Mouse (Mus musculus) liver, postnatal 0 days (tissue): ENCODE measurements around the gene Alkbh6. TPM values are rescaled to one million over a fixed set of nuclear protein-coding genes. Genes with fewer than 3 reads are reported as not detected.

Experiments
- ATAC-seq: fragments of 200-750 bp; cut with Nextera tagmentation; 2 replicates; pipeline ENCODE4 v1.8.0; 2017; ENCODE audit warnings: mild to moderate bottlenecking, moderate library complexity
- DNase-seq: peaks from one replicate; pipeline ENCODE4 v3.0.0-alpha.2; 2016
- H3K27ac ChIP-seq: fragments of 300-500 bp; sonication (generic); 2 replicates; pipeline ENCODE4 v1.5.1; 2014; ENCODE audit warnings: antibody characterized with exemption, moderate library complexity, mild to moderate bottlenecking, low read depth
- H3K27me3 ChIP-seq: fragments of 300-500 bp; sonication (generic); 2 replicates; pipeline ENCODE4 v1.6.1; 2014; ENCODE audit warnings: low read length, control low read depth, mixed read lengths; ENCODE audit not compliant: insufficient read depth
- H3K36me3 ChIP-seq: fragments of 300-500 bp; sonication (generic); replicated peaks from 2 replicates; pipeline ENCODE4 v1.6.1; 2014; ENCODE audit warnings: mild to moderate bottlenecking, control low read depth, low read length, moderate library complexity, mixed read lengths; ENCODE audit not compliant: insufficient read depth
- H3K4me1 ChIP-seq: fragments of 300-500 bp; sonication (generic); 2 replicates; pipeline ENCODE4 v1.6.1; 2014; ENCODE audit warnings: antibody characterized with exemption, mild to moderate bottlenecking, control low read depth; ENCODE audit not compliant: insufficient read depth
- H3K4me2 ChIP-seq: fragments of 300-500 bp; sonication (generic); 2 replicates; pipeline ENCODE4 v1.6.1; 2014; ENCODE audit warnings: low read depth, mild to moderate bottlenecking, low read length, moderate library complexity, mixed read lengths
- H3K4me3 ChIP-seq: fragments of 300-500 bp; sonication (generic); 2 replicates; pipeline ENCODE4 v1.5.1; 2014; ENCODE audit warnings: low read depth, low read length
- H3K9ac ChIP-seq: fragments of 300-500 bp; sonication (generic); replicated peaks from 2 replicates; pipeline ENCODE4 v1.6.1; 2014; ENCODE audit warnings: mild to moderate bottlenecking, moderate library complexity
- H3K9me3 ChIP-seq: fragments of 300-500 bp; sonication (generic); 2 replicates; pipeline ENCODE4 v1.6.1; 2016; ENCODE audit warnings: mild to moderate bottlenecking, control low read depth, low read length, mixed read lengths
- CTCF ChIP-seq: sonication (generic); IDR thresholded peaks from 2 replicates; pipeline ENCODE4 v1.5.1; 2016; ENCODE audit warnings: antibody characterized with exemption, low read depth
- EP300 ChIP-seq: IDR thresholded peaks from 2 replicates; pipeline ENCODE4 v1.6.1; 2016; ENCODE audit warnings: antibody characterized with exemption, low read depth, mild to moderate bottlenecking
- WGBS: fragments of 180-500 bp; shearing (Covaris S2); extraction: QIAGEN DNeasy Blood & Tissue Kit; methylation state at CpG from one replicate; pipeline ENCODE4 v1.1.7; 2014; ENCODE audit not compliant: insufficient replicate concordance; 5-methylcytosine and 5-hydroxymethylcytosine counted together
- polyA plus RNA-seq: library from polyadenylated mRNA; unstranded; fragments of >200 nt; fragmentation: Nextera tagmentation; extraction: Ambion mirVana; gene quantifications from 2 replicates; pipeline ENCODE4 v1.2.1, GENCODE M21; 2015

The Alkbh6 gene
- polyA plus RNA-seq, 1 experiment from 2014 or later: 23.9 TPM

- no peak overlapping the region for H3K27ac ChIP-seq
- H3K4me2 ChIP-seq: no peak overlapping the region
- WGBS: 73% methylated on average over 5 of the region's 5 CpGs
Observed at GRCm38 (mm10) chr7:30324300-30324944, 15.9 kb downstream of the Alkbh6 start.

GRCm38 (mm10) chr7:30325364-30325763 is 16.8 kb downstream of the Alkbh6 start:
- no peak for ATAC-seq
- Histone ChIP-seq H3K9me3 (peaks cover 2% of the 10 kb centered on the region; the same call in 1 of the 2 replicates), H3K4me2 (no peak overlapping the region), H3K4me1 (peaks cover 21% of the 10 kb centered on the region), H3K9ac (no peak overlapping the region), H3K27ac (no peak overlapping the region), H3K4me3 (no peak overlapping the region), H3K36me3 (no peaks in the 10 kb centered on the region), H3K27me3 (no peaks in the 10 kb centered on the region)
- TF ChIP-seq EP300: no peak
- peak; percentile 82 for TF ChIP-seq CTCF
- DNase-seq: peak; percentile 74
- WGBS: 45% methylated on average over 2 of the region's 2 CpGs

More at GRCm38 (mm10) chr7:30324300-30324944, 15.9 kb downstream of the Alkbh6 start:
- Histone ChIP-seq H3K4me3 (no peak overlapping the region), H3K4me1 (peaks cover 21% of the 10 kb centered on the region), H3K9ac (no peak overlapping the region), H3K36me3 (no peaks in the 10 kb centered on the region), H3K27me3 (no peaks in the 10 kb centered on the region), H3K9me3 (peaks cover 2% of the 10 kb centered on the region; the same call in 1 of the 2 replicates)
- no peak for TF ChIP-seq CTCF
- no peak for TF ChIP-seq EP300
- DNase-seq (no peak), ATAC-seq (no peak)

- no peak overlapping the region for H3K4me3 ChIP-seq
- H3K9me3 ChIP-seq: peaks cover 2% of the 10 kb centered on the region; the same call in 1 of the 2 replicates
- no peaks in the 10 kb centered on the region for H3K36me3 ChIP-seq
- no peaks in the 10 kb centered on the region for H3K27me3 ChIP-seq
- H3K27ac ChIP-seq: no peak overlapping the region
- DNase-seq: no peak
- no peak for TF ChIP-seq EP300
- TF ChIP-seq CTCF: no peak
- peaks cover 11% of the 10 kb centered on the region for H3K4me1 ChIP-seq
- H3K4me2 ChIP-seq: no peak overlapping the region
- no peak for ATAC-seq
- no peak overlapping the region for H3K9ac ChIP-seq
Observed at GRCm38 (mm10) chr7:30326427-30326826, 17.9 kb downstream of the Alkbh6 start.

- no peak overlapping the region for H3K27ac ChIP-seq
- H3K4me3 ChIP-seq: no peak overlapping the region
- ATAC-seq (no peak), DNase-seq (no peak)
- H3K9ac ChIP-seq: no peak overlapping the region
- no peaks in the 10 kb centered on the region for H3K27me3 ChIP-seq
- H3K9me3 ChIP-seq: peaks cover 2% of the 10 kb centered on the region; the same call in 1 of the 2 replicates
- H3K36me3 ChIP-seq: no peaks in the 10 kb centered on the region
- WGBS: 64% methylated on average over 15 of the region's 15 CpGs
- H3K4me1 ChIP-seq: peaks cover 9% of the 10 kb centered on the region
- no peak for TF ChIP-seq EP300
- no peak overlapping the region for H3K4me2 ChIP-seq
Observed at GRCm38 (mm10) chr7:30327140-30327539, 18.6 kb downstream of the Alkbh6 start.

- Histone ChIP-seq H3K9ac (no peak overlapping the region), H3K4me3 (no peak overlapping the region), H3K27ac (no peak overlapping the region), H3K9me3 (peaks cover 2% of the 10 kb centered on the region; the same call in 1 of the 2 replicates), H3K4me1 (peaks cover 2% of the 10 kb centered on the region), H3K27me3 (no peaks in the 10 kb centered on the region), H3K4me2 (no peak overlapping the region), H3K36me3 (no peaks in the 10 kb centered on the region)
- DNase-seq (no peak), ATAC-seq (no peak)
- WGBS: 57% methylated on average over 10 of the region's 10 CpGs
- no peak for TF ChIP-seq EP300
- no peak for TF ChIP-seq CTCF
Observed at GRCm38 (mm10) chr7:30328379-30328778, 19.9 kb downstream of the Alkbh6 start.

- DNase-seq (peak; percentile 76), ATAC-seq (peak; percentile 86)
- 9% methylated on average over 13 of the region's 13 CpGs for WGBS
- Histone ChIP-seq H3K4me2 (no peak overlapping the region), H3K4me3 (no peak overlapping the region), H3K9me3 (no peaks in the 10 kb centered on the region), H3K27ac (no peak overlapping the region), H3K27me3 (peaks cover 10% of the 10 kb centered on the region; the same call in 1 of the 2 replicates), H3K36me3 (no peaks in the 10 kb centered on the region), H3K9ac (no peak overlapping the region), H3K4me1 (peaks cover 8% of the 10 kb centered on the region)
- TF ChIP-seq CTCF (peak; percentile 91), EP300 (no peak)
Observed at GRCm38 (mm10) chr7:30331887-30332286, 23.4 kb downstream of the Alkbh6 start.
